Mouse (Mus musculus) forebrain, embryonic 10.5 days (tissue): ENCODE data around the gene Prdm1. TPM values are rescaled to one million over a fixed set of nuclear protein-coding genes. Genes with fewer than 3 reads are reported as not detected.

Experiments
- DNase-seq: peaks from one replicate; pipeline ENCODE4 v3.0.0-alpha.2; 2017; ENCODE audit warnings: low spot score; ENCODE audit errors: extremely low spot score
- H3K27ac ChIP-seq: fragments of 300-500 bp; sonication (generic); 2 replicates; pipeline ENCODE4 v1.5.1; 2016; ENCODE audit warnings: mild to moderate bottlenecking
- H3K27me3 ChIP-seq: fragments of 300-500 bp; sonication (generic); 2 replicates; pipeline ENCODE4 v1.6.1; 2016; ENCODE audit warnings: mild to moderate bottlenecking; ENCODE audit not compliant: poor library complexity, severe bottlenecking
- H3K36me3 ChIP-seq: fragments of 300-500 bp; sonication (generic); replicated peaks from 2 replicates; pipeline ENCODE4 v1.6.1; 2016; ENCODE audit warnings: mild to moderate bottlenecking, moderate library complexity
- H3K4me1 ChIP-seq: fragments of 300-500 bp; sonication (generic); 2 replicates; pipeline ENCODE4 v1.6.1; 2016
- H3K4me3 ChIP-seq: fragments of 300-500 bp; sonication (generic); 2 replicates; pipeline ENCODE4 v1.5.1; 2016; ENCODE audit warnings: mild to moderate bottlenecking, moderate library complexity
- H3K9me3 ChIP-seq: fragments of 300-500 bp; sonication (generic); 2 replicates; pipeline ENCODE4 v1.6.1; 2016; ENCODE audit warnings: mild to moderate bottlenecking, moderate library complexity
- WGBS: fragments of 180-500 bp; shearing (Covaris S2); methylation state at CpG from one replicate; pipeline ENCODE4 v1.1.7; 2016; 5-methylcytosine and 5-hydroxymethylcytosine counted together
- polyA plus RNA-seq: library from polyadenylated mRNA; unstranded; fragments of >200 nt; fragmentation: Nextera tagmentation; extraction: Ambion mirVana; gene quantifications from 2 replicates; pipeline ENCODE4 v1.2.1, GENCODE M21; 2016

Gene Prdm1
- polyA plus RNA-seq, 1 experiment from 2014 or later = 0.73 TPM

GRCm38 (mm10) chr10:44425013-44425412 lies 103.3 kb downstream of the Prdm1 start:
- no peak for DNase-seq
- Histone ChIP-seq H3K27me3 (no peaks in the 10 kb centered on the region), H3K4me1 (peaks cover 10% of the 10 kb centered on the region), H3K27ac (no peak overlapping the region), H3K4me3 (no peak overlapping the region), H3K9me3 (no peaks in the 10 kb centered on the region), H3K36me3 (no peaks in the 10 kb centered on the region)
- WGBS = 79% methylated on average over 6 of the region's 6 CpGs

GRCm38 (mm10) chr10:44421896-44422295 lies 106.4 kb downstream of the Prdm1 start:
- Histone ChIP-seq H3K9me3 (no peaks in the 10 kb centered on the region), H3K27me3 (no peaks in the 10 kb centered on the region), H3K4me1 (no peaks in the 10 kb centered on the region), H3K4me3 (no peak overlapping the region), H3K27ac (no peak overlapping the region), H3K36me3 (no peaks in the 10 kb centered on the region)
- WGBS = 66% methylated on average over 1 of the region's 1 CpGs
- DNase-seq = no peak

- Histone ChIP-seq H3K9me3 (no peaks in the 10 kb centered on the region), H3K36me3 (no peaks in the 10 kb centered on the region), H3K27me3 (no peaks in the 10 kb centered on the region), H3K4me1 (no peaks in the 10 kb centered on the region), H3K4me3 (no peak overlapping the region), H3K27ac (no peak overlapping the region)
- WGBS = 79% methylated on average over 3 of the region's 3 CpGs
- no peak for DNase-seq
Observed at GRCm38 (mm10) chr10:44420211-44420610, 108.1 kb downstream of the Prdm1 start.

- WGBS = 71% methylated on average over 2 of the region's 2 CpGs
Observed at GRCm38 (mm10) chr10:44418901-44419300, 109.4 kb downstream of the Prdm1 start.

GRCm38 (mm10) chr10:44415576-44415975 lies 112.7 kb downstream of the Prdm1 start:
- 86% methylated on average over 3 of the region's 3 CpGs for WGBS
- H3K4me1 ChIP-seq = no peaks in the 10 kb centered on the region
- H3K4me3 ChIP-seq = no peak overlapping the region

More at GRCm38 (mm10) chr10:44418901-44419300, 109.4 kb downstream of the Prdm1 start:
- H3K4me3 ChIP-seq = no peak overlapping the region
- H3K9me3 ChIP-seq = no peaks in the 10 kb centered on the region
- no peaks in the 10 kb centered on the region for H3K36me3 ChIP-seq
- H3K4me1 ChIP-seq = no peaks in the 10 kb centered on the region
- DNase-seq = no peak
- no peaks in the 10 kb centered on the region for H3K27me3 ChIP-seq
- H3K27ac ChIP-seq = no peak overlapping the region

GRCm38 (mm10) chr10:44409958-44410357 lies 118.3 kb downstream of the Prdm1 start:
- no peaks in the 10 kb centered on the region for H3K9me3 ChIP-seq
- 79% methylated on average over 11 of the region's 11 CpGs for WGBS
- DNase-seq = no peak

More at GRCm38 (mm10) chr10:44415576-44415975, 112.7 kb downstream of the Prdm1 start:
- no peaks in the 10 kb centered on the region for H3K36me3 ChIP-seq
- no peaks in the 10 kb centered on the region for H3K27me3 ChIP-seq
- no peaks in the 10 kb centered on the region for H3K9me3 ChIP-seq
- no peak overlapping the region for H3K27ac ChIP-seq
- DNase-seq = no peak

GRCm38 (mm10) chr10:44409054-44409453 lies 119.2 kb downstream of the Prdm1 start:
- no peaks in the 10 kb centered on the region for H3K9me3 ChIP-seq
- H3K4me1 ChIP-seq = peaks cover 3% of the 10 kb centered on the region; the same call in 1 of the 2 replicates
- no peaks in the 10 kb centered on the region for H3K27me3 ChIP-seq
- no peak overlapping the region for H3K4me3 ChIP-seq
- WGBS = 90% methylated on average over 10 of the region's 10 CpGs
- no peak for DNase-seq
- no peak overlapping the region for H3K27ac ChIP-seq
- no peaks in the 10 kb centered on the region for H3K36me3 ChIP-seq

More at GRCm38 (mm10) chr10:44409958-44410357, 118.3 kb downstream of the Prdm1 start:
- Histone ChIP-seq H3K27ac (no peak overlapping the region), H3K4me3 (no peak overlapping the region), H3K27me3 (no peaks in the 10 kb centered on the region), H3K36me3 (no peaks in the 10 kb centered on the region), H3K4me1 (peaks cover 3% of the 10 kb centered on the region; the same call in 1 of the 2 replicates)

GRCm38 (mm10) chr10:44403415-44403814 lies 124.9 kb downstream of the Prdm1 start:
- no peak for DNase-seq
- Histone ChIP-seq H3K4me1 (peaks cover 8% of the 10 kb centered on the region), H3K4me3 (no peak overlapping the region), H3K27me3 (no peaks in the 10 kb centered on the region), H3K9me3 (no peaks in the 10 kb centered on the region), H3K27ac (no peak overlapping the region), H3K36me3 (no peaks in the 10 kb centered on the region)
- whole genome bisulfite sequencing = 82% methylated on average over 7 of the region's 7 CpGs

GRCm38 (mm10) chr10:44401600-44401999 lies 126.7 kb downstream of the Prdm1 start:
- no peak for DNase-seq
- 88% methylated on average over 10 of the region's 10 CpGs for WGBS

GRCm38 (mm10) chr10:44400602-44401001 lies 127.7 kb downstream of the Prdm1 start:
- H3K9me3 ChIP-seq = no peaks in the 10 kb centered on the region
- WGBS = 61% methylated on average over 13 of the region's 13 CpGs
- DNase-seq = no peak
- no peak overlapping the region for H3K27ac ChIP-seq
- H3K4me3 ChIP-seq = no peak overlapping the region
- H3K36me3 ChIP-seq = no peaks in the 10 kb centered on the region
- H3K27me3 ChIP-seq = no peaks in the 10 kb centered on the region
- peaks cover 8% of the 10 kb centered on the region for H3K4me1 ChIP-seq

More at GRCm38 (mm10) chr10:44401600-44401999, 126.7 kb downstream of the Prdm1 start:
- Histone ChIP-seq H3K9me3 (no peaks in the 10 kb centered on the region), H3K27ac (no peak overlapping the region), H3K36me3 (no peaks in the 10 kb centered on the region), H3K4me3 (no peak overlapping the region), H3K4me1 (peaks cover 8% of the 10 kb centered on the region), H3K27me3 (no peaks in the 10 kb centered on the region)

GRCm38 (mm10) chr10:44400119-44400518 lies 128.2 kb downstream of the Prdm1 start:
- Histone ChIP-seq H3K27ac (no peak overlapping the region), H3K9me3 (no peaks in the 10 kb centered on the region), H3K27me3 (no peaks in the 10 kb centered on the region), H3K4me1 (peaks cover 8% of the 10 kb centered on the region), H3K36me3 (no peaks in the 10 kb centered on the region), H3K4me3 (no peak overlapping the region)
- no peak for DNase-seq
- 63% methylated on average over 3 of the region's 3 CpGs for WGBS

- H3K27ac ChIP-seq = no peak overlapping the region
- H3K4me1 ChIP-seq = peaks cover 5% of the 10 kb centered on the region
- H3K27me3 ChIP-seq = no peaks in the 10 kb centered on the region
- 92% methylated on average over 8 of the region's 8 CpGs for WGBS
- H3K4me3 ChIP-seq = no peak overlapping the region
- no peaks in the 10 kb centered on the region for H3K36me3 ChIP-seq
- no peaks in the 10 kb centered on the region for H3K9me3 ChIP-seq
- DNase-seq = no peak
Observed at GRCm38 (mm10) chr10:44392855-44393254, 135.4 kb downstream of the Prdm1 start.

GRCm38 (mm10) chr10:44391509-44392290 lies 136.6 kb downstream of the Prdm1 start:
- peaks cover 5% of the 10 kb centered on the region for H3K4me1 ChIP-seq
- no peaks in the 10 kb centered on the region for H3K27me3 ChIP-seq
- H3K27ac ChIP-seq = no peak overlapping the region
- H3K9me3 ChIP-seq = no peaks in the 10 kb centered on the region
- DNase-seq = no peak
- H3K36me3 ChIP-seq = no peaks in the 10 kb centered on the region
- whole genome bisulfite sequencing = 42% methylated on average over 12 of the region's 12 CpGs
- no peak overlapping the region for H3K4me3 ChIP-seq
